Mouse (Mus musculus) heart, adult 2 months (tissue): ENCODE results near the gene Fam149b.

Experiments
- CTCF ChIP-seq: fragments of 200-600 bp; IDR thresholded peaks from 2 replicates; pipeline ENCODE4 v1.8.1; 2022; ENCODE audit warnings: antibody characterized with exemption, mild to moderate bottlenecking, moderate library complexity
- EP300 ChIP-seq: fragments of 200-500 bp; IDR thresholded peaks from 2 replicates; pipeline ENCODE4 v1.6.1; 2011; ENCODE audit warnings: low read depth, low read length, control low read depth; ENCODE audit not compliant: insufficient read depth
- POLR2A ChIP-seq: fragments of 200-500 bp; IDR thresholded peaks from 2 replicates; pipeline ENCODE4 v1.6.1; 2011; ENCODE audit warnings: mild to moderate bottlenecking, low read depth, low read length, control low read depth; ENCODE audit not compliant: insufficient read depth

DNA sequence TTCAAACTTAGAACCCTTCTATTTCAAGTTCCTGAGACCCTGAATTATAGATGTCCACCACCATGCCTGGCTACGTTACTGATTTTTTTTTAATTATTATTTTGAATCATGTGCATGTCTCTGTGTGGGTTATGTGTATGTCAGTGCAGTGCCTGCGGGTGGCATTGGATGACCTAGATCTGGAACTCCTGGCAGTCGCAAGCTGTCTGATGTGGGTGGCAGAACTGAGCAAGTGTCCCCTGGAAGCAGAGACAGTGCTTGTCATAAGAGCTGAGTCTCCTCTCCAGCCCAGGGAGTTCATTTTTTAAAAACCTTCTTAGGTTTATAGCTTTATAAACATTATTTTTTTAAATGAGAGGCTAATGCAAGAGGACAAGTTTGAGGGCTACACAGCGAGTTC is 84.5 kb downstream of the Fam149b start:
- TF ChIP-seq CTCF (no peak), POLR2A (no peak), EP300 (no peak)
